Mouse (Mus musculus): ENCODE measurements around the gene Nfx1. TPM values are rescaled to one million over a fixed set of nuclear protein-coding genes. Genes with fewer than 3 reads are reported as not detected.
"Not testable (repeated sequence)": the region's sequence is repeated elsewhere in the genome, so short reads cannot be mapped to it uniquely, and the experiment has no call there.

Gene Nfx1
- 18.2 and 19.4 TPM in 2 replicates for polyA plus RNA-seq (2015; fragmentation: Nextera tagmentation; extraction: Ambion mirVana)

GRCm38 (mm10) chr4:40970842-40971701 lies at the start of gene Nfx1:
Gene Nfx1 (plus strand): TSS chr4:40970906.
- H3K9ac ChIP-seq (replicated peaks): peak within 1 kb of the TSS; percentile 88
- H3K27ac ChIP-seq (ENCODE audit: low read depth): peak within 1 kb of the TSS; percentile 98
- peak within 1 kb of the TSS; percentile 98 for H3K4me3 ChIP-seq (ENCODE audit: low read depth, low read length)
- 1% methylated on average over 62 of the region's 85 CpGs for WGBS (ENCODE audit: insufficient replicate concordance)
- TF ChIP-seq EP300 (IDR thresholded peaks at IDR 0.05; ENCODE audit: low read depth) (0 out of 2 replicates have a peak, but pooled peaks have one; percentile 47), CTCF (IDR thresholded peaks at IDR 0.05; ENCODE audit: low read depth) (no peak)
- no peaks in the 10 kb centered on the region for H3K27me3 ChIP-seq (ENCODE audit: insufficient read depth, low read length)
- DNase-seq: peak; percentile 97
- peak within 1 kb of the TSS; percentile 91 for H3K4me2 ChIP-seq (ENCODE audit: low read depth, low read length)
- H3K9me3 ChIP-seq (ENCODE audit: low read length): no peaks in the 10 kb centered on the region
- H3K36me3 ChIP-seq (replicated peaks; ENCODE audit: insufficient read depth, low read length): peaks cover 12% of the 10 kb centered on the region
- ATAC-seq: peak; percentile 91
- peaks cover 22% of the 10 kb centered on the region; the same call in 1 of the 2 replicates for H3K4me1 ChIP-seq (ENCODE audit: insufficient read depth)

DNA sequence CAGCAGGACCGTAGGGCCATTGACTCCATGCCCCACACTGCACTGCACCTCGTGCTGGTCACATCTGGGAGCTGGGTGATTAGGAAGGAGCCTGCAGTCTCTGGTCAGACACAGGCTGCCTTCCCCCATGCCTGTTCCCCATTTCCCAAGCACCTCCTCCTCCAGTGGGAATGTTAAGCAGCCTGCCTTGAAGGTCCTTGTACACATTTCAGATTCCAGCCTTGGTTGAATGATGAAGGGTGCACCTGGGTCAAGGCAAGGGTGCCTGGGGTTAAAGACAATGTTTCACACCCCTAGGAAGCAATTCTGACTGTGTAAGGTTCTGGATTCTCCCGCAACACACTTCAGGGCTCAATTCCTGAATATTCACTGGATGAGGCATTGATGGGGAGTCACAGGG lies 49.4 kb upstream of the Nfx1 start:
- ATAC-seq: no peak
- DNase-seq: no peak
- Histone ChIP-seq H3K4me3 (ENCODE audit: low read depth, low read length) (no peak overlapping the region), H3K9me3 (ENCODE audit: low read length) (no peaks in the 10 kb centered on the region), H3K4me1 (ENCODE audit: insufficient read depth) (no peaks in the 10 kb centered on the region), H3K36me3 (replicated peaks; ENCODE audit: insufficient read depth, low read length) (no peaks in the 10 kb centered on the region), H3K9ac (replicated peaks) (no peak overlapping the region), H3K4me2 (ENCODE audit: low read depth, low read length) (no peak overlapping the region), H3K27ac (ENCODE audit: low read depth) (no peak overlapping the region), H3K27me3 (ENCODE audit: insufficient read depth, low read length) (no peaks in the 10 kb centered on the region)
- TF ChIP-seq CTCF (IDR thresholded peaks at IDR 0.05; ENCODE audit: low read depth): no peak
- no peak for TF ChIP-seq EP300 (IDR thresholded peaks at IDR 0.05; ENCODE audit: low read depth)
- WGBS (ENCODE audit: insufficient replicate concordance): 66% methylated on average over 3 of the region's 3 CpGs

- no peaks in the 10 kb centered on the region for H3K36me3 ChIP-seq (replicated peaks; ENCODE audit: insufficient read depth, low read length)
- no peak overlapping the region for H3K27ac ChIP-seq (ENCODE audit: low read depth)
- no peaks in the 10 kb centered on the region for H3K4me1 ChIP-seq (ENCODE audit: insufficient read depth)
- H3K4me2 ChIP-seq (ENCODE audit: low read depth, low read length): no peak overlapping the region
- H3K9ac ChIP-seq (replicated peaks): no peak overlapping the region
- H3K27me3 ChIP-seq (ENCODE audit: insufficient read depth, low read length): no peaks in the 10 kb centered on the region
- no peaks in the 10 kb centered on the region for H3K9me3 ChIP-seq (ENCODE audit: low read length)
- DNase-seq (no peak), ATAC-seq (no peak)
- 75% methylated on average over 6 of the region's 6 CpGs for WGBS (ENCODE audit: insufficient replicate concordance)
- H3K4me3 ChIP-seq (ENCODE audit: low read depth, low read length): no peak overlapping the region
- TF ChIP-seq CTCF (IDR thresholded peaks at IDR 0.05; ENCODE audit: low read depth): no peak
- no peak for TF ChIP-seq EP300 (IDR thresholded peaks at IDR 0.05; ENCODE audit: low read depth)
Observed at GRCm38 (mm10) chr4:40923087-40923651, 47.5 kb upstream of the Nfx1 start.

- H3K4me1 ChIP-seq (ENCODE audit: insufficient read depth): no peaks in the 10 kb centered on the region
- no peak overlapping the region for H3K27ac ChIP-seq (ENCODE audit: low read depth)
- ATAC-seq (no peak), DNase-seq (no peak)
- H3K27me3 ChIP-seq (ENCODE audit: insufficient read depth, low read length): no peaks in the 10 kb centered on the region
- H3K9me3 ChIP-seq (ENCODE audit: low read length): no peaks in the 10 kb centered on the region
- H3K4me3 ChIP-seq (ENCODE audit: low read depth, low read length): no peak overlapping the region
- H3K4me2 ChIP-seq (ENCODE audit: low read depth, low read length): no peak overlapping the region
- no peaks in the 10 kb centered on the region for H3K36me3 ChIP-seq (replicated peaks; ENCODE audit: insufficient read depth, low read length)
- WGBS (ENCODE audit: insufficient replicate concordance): 74% methylated on average over 3 of the region's 3 CpGs
- no peak for TF ChIP-seq EP300 (IDR thresholded peaks at IDR 0.05; ENCODE audit: low read depth)
- TF ChIP-seq CTCF (IDR thresholded peaks at IDR 0.05; ENCODE audit: low read depth): no peak
- H3K9ac ChIP-seq (replicated peaks): no peak overlapping the region
Observed at GRCm38 (mm10) chr4:40925568-40925967, 45.1 kb upstream of the Nfx1 start.

- Histone ChIP-seq H3K27me3 (ENCODE audit: insufficient read depth, low read length) (no peaks in the 10 kb centered on the region), H3K4me3 (ENCODE audit: low read depth, low read length) (no peak overlapping the region), H3K36me3 (replicated peaks; ENCODE audit: insufficient read depth, low read length) (peaks cover 9% of the 10 kb centered on the region), H3K4me1 (ENCODE audit: insufficient read depth) (no peaks in the 10 kb centered on the region), H3K9me3 (ENCODE audit: low read length) (no peaks in the 10 kb centered on the region), H3K27ac (ENCODE audit: low read depth) (no peak overlapping the region), H3K9ac (replicated peaks) (no peak overlapping the region), H3K4me2 (ENCODE audit: low read depth, low read length) (no peak overlapping the region)
- no peak for ATAC-seq
- no peak for TF ChIP-seq EP300 (IDR thresholded peaks at IDR 0.05; ENCODE audit: low read depth)
- no peak for TF ChIP-seq CTCF (IDR thresholded peaks at IDR 0.05; ENCODE audit: low read depth)
- no peak for DNase-seq
- WGBS (ENCODE audit: insufficient replicate concordance): 82% methylated on average over 7 of the region's 7 CpGs
Observed at GRCm38 (mm10) chr4:40929046-40929445, 41.7 kb upstream of the Nfx1 start.

- Histone ChIP-seq H3K9me3 (ENCODE audit: low read length) (no peaks in the 10 kb centered on the region), H3K4me1 (ENCODE audit: insufficient read depth) (no peaks in the 10 kb centered on the region), H3K4me3 (ENCODE audit: low read depth, low read length) (no peak overlapping the region), H3K27ac (ENCODE audit: low read depth) (no peak overlapping the region), H3K36me3 (replicated peaks; ENCODE audit: insufficient read depth, low read length) (peaks cover 45% of the 10 kb centered on the region), H3K4me2 (ENCODE audit: low read depth, low read length) (no peak overlapping the region), H3K27me3 (ENCODE audit: insufficient read depth, low read length) (no peaks in the 10 kb centered on the region), H3K9ac (replicated peaks) (no peak overlapping the region)
- ATAC-seq (no peak), DNase-seq (no peak)
- TF ChIP-seq CTCF (IDR thresholded peaks at IDR 0.05; ENCODE audit: low read depth) (no peak), EP300 (IDR thresholded peaks at IDR 0.05; ENCODE audit: low read depth) (no peak)
- WGBS (ENCODE audit: insufficient replicate concordance): 79% methylated on average over 5 of the region's 5 CpGs
Observed at GRCm38 (mm10) chr4:40933694-40934093, 37.0 kb upstream of the Nfx1 start.

GRCm38 (mm10) chr4:40934369-40934768 lies 36.3 kb upstream of the Nfx1 start:
- 80% methylated on average over 3 of the region's 3 CpGs for WGBS (ENCODE audit: insufficient replicate concordance)
- H3K9me3 ChIP-seq (ENCODE audit: low read length); H3K27me3 ChIP-seq (ENCODE audit: insufficient read depth, low read length); DNase-seq; H3K9ac ChIP-seq (replicated peaks); H3K4me2 ChIP-seq (ENCODE audit: low read depth, low read length); H3K4me1 ChIP-seq (ENCODE audit: insufficient read depth); H3K27ac ChIP-seq (ENCODE audit: low read depth); H3K4me3 ChIP-seq (ENCODE audit: low read depth, low read length): not testable (repeated sequence)
- peak; percentile 53 for ATAC-seq
- peaks cover 51% of the 10 kb centered on the region for H3K36me3 ChIP-seq (replicated peaks; ENCODE audit: insufficient read depth, low read length)
